Mouse (Mus musculus): Measurements from ENCODE around the gene Pi16.

- peak; percentile 54; the same call in 1 of the 2 replicates for TF ChIP-seq ZNF384 (IDR thresholded peaks at IDR 0.05; ENCODE audit: low read depth, low read length)
- TF ChIP-seq MAFK (IDR thresholded peaks at IDR 0.05; ENCODE audit: insufficient read depth, low read depth, low read length), result no peak
Measured at GRCm38 (mm10) chr17:29323625-29324024, 6.1 kb downstream of the Pi16 start.
